Mouse (Mus musculus) limb, embryonic 14.5 days (tissue): Measurements from ENCODE around the gene H2-Ke6. TPM values are rescaled to one million over a fixed set of nuclear protein-coding genes. Genes with fewer than 3 reads are reported as not detected.

Source experiments
- ATAC-seq: fragments of 200-750 bp; cut with Nextera tagmentation; 2 replicates; pipeline ENCODE4 v1.8.0; 2017; ENCODE audit warnings: low read depth, moderate number of reproducible peaks, moderate TSS enrichment; ENCODE audit not compliant: low FRiP score
- DNase-seq: peaks from one replicate; pipeline ENCODE4 v3.0.0-alpha.2; 2015; ENCODE audit warnings: low spot score
- H3K27ac ChIP-seq: fragments of 300-500 bp; sonication (generic); replicated peaks from 2 replicates; pipeline ENCODE4 v1.5.1; 2014; ENCODE audit warnings: low read depth, mild to moderate bottlenecking, low read length, moderate library complexity, mixed read lengths
- H3K27me3 ChIP-seq: fragments of 300-500 bp; sonication (generic); 2 replicates; pipeline ENCODE4 v1.6.1; 2014; ENCODE audit warnings: low read length, mixed read lengths; ENCODE audit not compliant: control insufficient read depth, insufficient read depth
- H3K36me3 ChIP-seq: fragments of 300-500 bp; sonication (generic); 2 replicates; pipeline ENCODE4 v1.6.1; 2014; ENCODE audit warnings: mild to moderate bottlenecking, low read length, moderate library complexity, mixed read lengths; ENCODE audit not compliant: control insufficient read depth, insufficient read depth
- H3K4me1 ChIP-seq: fragments of 300-500 bp; sonication (generic); 2 replicates; pipeline ENCODE4 v1.6.1; 2014; ENCODE audit warnings: antibody characterized with exemption, low read length, mixed read lengths; ENCODE audit not compliant: control insufficient read depth, insufficient read depth
- H3K4me2 ChIP-seq: fragments of 300-500 bp; sonication (generic); replicated peaks from 2 replicates; pipeline ENCODE4 v1.6.1; 2014; ENCODE audit warnings: low read depth, mild to moderate bottlenecking, low read length, moderate library complexity; ENCODE audit not compliant: severe bottlenecking
- H3K4me3 ChIP-seq: fragments of 300-500 bp; sonication (generic); replicated peaks from 2 replicates; pipeline ENCODE4 v1.5.1; 2014; ENCODE audit warnings: low read length
- H3K9ac ChIP-seq: fragments of 300-500 bp; sonication (generic); 2 replicates; pipeline ENCODE4 v1.6.1; 2014; ENCODE audit warnings: mild to moderate bottlenecking, low read depth, low read length, moderate library complexity; ENCODE audit not compliant: severe bottlenecking
- H3K9me3 ChIP-seq: fragments of 300-500 bp; sonication (generic); 2 replicates; pipeline ENCODE4 v1.6.1; 2016; ENCODE audit warnings: low read length; ENCODE audit not compliant: control insufficient read depth
- POLR2A ChIP-seq: fragments of 200-500 bp; IDR thresholded peaks from 2 replicates; pipeline ENCODE4 v1.8.0; 2012; ENCODE audit warnings: inconsistent platforms, mild to moderate bottlenecking, moderate library complexity, borderline replicate concordance; ENCODE audit not compliant: insufficient read depth, insufficient read length; ENCODE audit errors: extremely low read depth
- WGBS: fragments of 180-500 bp; shearing (Covaris S2); extraction: QIAGEN DNeasy Blood & Tissue Kit; methylation state at CpG from one replicate; pipeline ENCODE4 v1.1.7; 2014; 5-methylcytosine and 5-hydroxymethylcytosine counted together
- polyA plus RNA-seq, 2 experiments: library from polyadenylated mRNA; depleted of rRNA in 1 of 2; stranded (reverse) in 1 of 2; unstranded in 1 of 2; fragments of >200 nt; fragmentation: Nextera tagmentation in 1 of 2; extraction: Ambion mirVana in 1 of 2; gene quantifications; 2 replicates each; pipeline versions ENCODE4 v1.2.1 to v1.2.3; 2012 to 2014

H2-Ke6 gene
- 104 and 109 TPM in 2 replicates for polyA plus RNA-seq (2012; rRNA removed)
- 46.4 and 48.1 TPM in 2 replicates for polyA plus RNA-seq (2014; fragmentation: Nextera tagmentation; extraction: Ambion mirVana)

GRCm38 (mm10) chr17:34027656-34028223 lies at the start of gene H2-Ke6:
Gene H2-Ke6, minus strand, starts transcription at chr17:34028060.
- 4% methylated on average over 40 of the region's 49 CpGs for WGBS
- Histone ChIP-seq H3K36me3 (peaks cover 26% of the 10 kb centered on the region), H3K27me3 (no peaks in the 10 kb centered on the region), H3K4me1 (peaks cover 41% of the 10 kb centered on the region), H3K4me2 (peak within 1 kb of the TSS; percentile 93), H3K9ac (peak within 1 kb of the TSS; percentile 68), H3K9me3 (no peaks in the 10 kb centered on the region), H3K27ac (peak within 1 kb of the TSS; percentile 71), H3K4me3 (peak within 1 kb of the TSS; percentile 67)
- peak; percentile 93 for DNase-seq
- 0 out of 2 replicates have a peak, but pooled peaks have one; percentile 59 for TF ChIP-seq POLR2A
- peak; percentile 78 for ATAC-seq

GRCm38 (mm10) chr17:34077549-34077948 lies 49.7 kb upstream of the H2-Ke6 start:
- no peaks in the 10 kb centered on the region; the same call in 1 of the 2 replicates for H3K4me1 ChIP-seq
- H3K9ac ChIP-seq, result no peak overlapping the region
- H3K9me3 ChIP-seq, result no peaks in the 10 kb centered on the region
- DNase-seq (peak; percentile 85), ATAC-seq (no peak)
- peaks cover 19% of the 10 kb centered on the region for H3K27me3 ChIP-seq
- H3K4me2 ChIP-seq, result no peak overlapping the region
- no peaks in the 10 kb centered on the region for H3K36me3 ChIP-seq
- H3K27ac ChIP-seq, result no peak overlapping the region
- 1% methylated on average over 9 of the region's 9 CpGs for WGBS
- no peak for TF ChIP-seq POLR2A
- H3K4me3 ChIP-seq, result no peak overlapping the region

- Histone ChIP-seq H3K27me3 (peaks cover 19% of the 10 kb centered on the region), H3K9me3 (no peaks in the 10 kb centered on the region), H3K4me2 (no peak overlapping the region), H3K4me3 (no peak overlapping the region), H3K9ac (no peak overlapping the region), H3K36me3 (no peaks in the 10 kb centered on the region), H3K27ac (no peak overlapping the region), H3K4me1 (no peaks in the 10 kb centered on the region; the same call in 1 of the 2 replicates)
- ATAC-seq (no peak), DNase-seq (peak; percentile 66)
- TF ChIP-seq POLR2A, result no peak
- WGBS, result 38% methylated on average over 7 of the region's 7 CpGs
Observed at GRCm38 (mm10) chr17:34075271-34075670, 47.4 kb upstream of the H2-Ke6 start.

- Histone ChIP-seq H3K27me3 (peaks cover 15% of the 10 kb centered on the region), H3K36me3 (no peaks in the 10 kb centered on the region), H3K4me3 (no peak overlapping the region), H3K4me1 (no peaks in the 10 kb centered on the region; the same call in 1 of the 2 replicates), H3K9ac (no peak overlapping the region), H3K4me2 (no peak overlapping the region), H3K27ac (no peak overlapping the region), H3K9me3 (no peaks in the 10 kb centered on the region)
- ATAC-seq (no peak), DNase-seq (no peak)
- 72% methylated on average over 5 of the region's 5 CpGs for WGBS
- TF ChIP-seq POLR2A, result no peak
Observed at GRCm38 (mm10) chr17:34072091-34072490, 44.2 kb upstream of the H2-Ke6 start.

- WGBS, result 52% methylated on average over 3 of the region's 3 CpGs
- H3K4me2 ChIP-seq, result no peak overlapping the region
- ATAC-seq (no peak), DNase-seq (no peak)
- H3K9me3 ChIP-seq, result no peaks in the 10 kb centered on the region
- no peak overlapping the region for H3K9ac ChIP-seq
- no peaks in the 10 kb centered on the region for H3K36me3 ChIP-seq
- no peaks in the 10 kb centered on the region for H3K27me3 ChIP-seq
- H3K27ac ChIP-seq, result no peak overlapping the region
- H3K4me1 ChIP-seq, result no peaks in the 10 kb centered on the region
- TF ChIP-seq POLR2A, result no peak
- no peak overlapping the region for H3K4me3 ChIP-seq
Observed at GRCm38 (mm10) chr17:34068864-34069263, 41.0 kb upstream of the H2-Ke6 start.
